ENCODE assay signal across 17 mouse cellular contexts in genomic region chr1:133754317-133754868, GRCm38 (mm10). TPM values are rescaled to one million over a fixed set of nuclear protein-coding genes. Genes with fewer than 3 reads are reported as not detected.
A peak's percentile ranks its signal among the peaks of the same experiment; 100 is the strongest.
DNase-seq lines count a peak whose midpoint lies in the region; ATAC-seq and TF ChIP-seq lines count a peak whose summit lies in the region.
"Had no signal": no experiment of that assay in that cellular context is flagged by ENCODE, and none has a peak within 500 bp of the region (broad histone marks: within the 10 kb centered on the region; RNA-seq: fewer than 3 reads in every experiment).

No protein-coding gene starts in this region.

- H3K4me1 ChIP-seq in heart, embryonic 12.5 days (replicated peaks): peaks cover 12% of the 10 kb centered on the region
- H3K4me1 ChIP-seq in MEL (ENCODE audit: control insufficient read depth in 1 of 2, insufficient read depth in 2 of 2, low read length in 2 of 2): peaks cover 10 to 30% of the 10 kb centered on the region in 2 experiments
- H3K4me1 ChIP-seq: limb, embryonic 13.5 days had no signal

- TF ChIP-seq RAD21 in MEL (IDR thresholded peaks at IDR 0.05; ENCODE audit: low read depth, low read length): no peak; the same call in 1 of the 2 replicates

- H3K27me3 ChIP-seq in heart, embryonic 12.5 days (replicated peaks): no peaks in the 10 kb centered on the region
- no peaks in the 10 kb centered on the region for H3K27me3 ChIP-seq in MEL (ENCODE audit: control insufficient read depth in 1 of 2, insufficient read depth in 2 of 2, low read length in 2 of 2)
- H3K27me3 ChIP-seq: embryonic facial prominence, embryonic 13.5 days; heart, embryonic 15.5 days; limb, embryonic 13.5 days had no signal

- TF ChIP-seq EP300 in MEL (IDR thresholded peaks at IDR 0.05; ENCODE audit: low read depth in 1 of 2, low read length in 2 of 2): peak; percentile 51 to 74

- H3K79me2 ChIP-seq in MEL (ENCODE audit: control insufficient read depth, insufficient read depth, low read length, poor library complexity): peaks cover 5% of the 10 kb centered on the region

- no peak overlapping the region for H3K27ac ChIP-seq in heart, embryonic 12.5 days (ENCODE audit: poor library complexity, severe bottlenecking)
- peak overlapping the region; percentile 83 for H3K27ac ChIP-seq in MEL (ENCODE audit: control insufficient read depth, low read depth, low read length)
- H3K27ac ChIP-seq: embryonic facial prominence, embryonic 13.5 days; heart, embryonic 15.5 days; hindbrain, postnatal 0 days; limb, embryonic 13.5 days had no signal

- H3K4me3 ChIP-seq in heart, embryonic 12.5 days: no peak overlapping the region
- H3K4me3 ChIP-seq in MEL (ENCODE audit: control insufficient read depth in 1 of 2, insufficient read depth in 1 of 2, low read depth in 2 of 2, low read length in 2 of 2): peak overlapping the region in 1 of 2 experiments; percentile 46; a peak in 2 of 4 replicates
- H3K4me3 ChIP-seq: embryonic facial prominence, embryonic 13.5 days; heart, embryonic 15.5 days; limb, embryonic 13.5 days had no signal

- H3K4me2 ChIP-seq in heart, embryonic 12.5 days: no peak overlapping the region
- H3K4me2 ChIP-seq: embryonic facial prominence, embryonic 13.5 days; heart, embryonic 15.5 days; limb, embryonic 13.5 days had no signal

- no peak for DNase-seq in heart, postnatal 10 days
- DNase-seq in MEL (ENCODE audit: low read depth, low spot score): peak; percentile 81
- DNase-seq in cerebellum, adult 11 months: no peak
- no peak for DNase-seq in layer of hippocampus, adult 11-12 months (ENCODE audit: low spot score)
- DNase-seq in thymus, adult 18-20 months: no peak
- DNase-seq: cerebellum, postnatal 25 days; gastrocnemius, postnatal 10 days; lung, postnatal 4 days; right cerebral cortex, adult 18-20 months had no signal

- no peak overlapping the region for H3K9ac ChIP-seq in heart, embryonic 12.5 days
- peak overlapping the region; percentile 30 for H3K9ac ChIP-seq in MEL (ENCODE audit: control insufficient read depth, low read depth, low read length, poor library complexity, severe bottlenecking)
- H3K9ac ChIP-seq: embryonic facial prominence, embryonic 13.5 days; heart, embryonic 15.5 days; limb, embryonic 13.5 days had no signal

- no peaks in the 10 kb centered on the region for H3K9me3 ChIP-seq in heart, embryonic 12.5 days (replicated peaks)
- H3K9me3 ChIP-seq in MEL (replicated peaks; ENCODE audit: insufficient read depth, low read length): no peaks in the 10 kb centered on the region
- H3K9me3 ChIP-seq: embryonic facial prominence, embryonic 13.5 days; heart, embryonic 15.5 days; limb, embryonic 13.5 days had no signal

- peaks cover 8% of the 10 kb centered on the region for H3K36me3 ChIP-seq in heart, embryonic 12.5 days
- H3K36me3 ChIP-seq in MEL (ENCODE audit: control insufficient read depth in 1 of 2, insufficient read depth in 2 of 2, low read length in 2 of 2): peaks cover 0 to 28% of the 10 kb centered on the region in 2 experiments; a peak in 3 of 4 replicates
- H3K36me3 ChIP-seq: heart, embryonic 15.5 days; limb, embryonic 13.5 days had no signal

- peak in 1 of 2 experiments; percentile 55; a peak in 2 of 4 replicates for TF ChIP-seq POLR2A in MEL (IDR thresholded peaks at IDR 0.05; ENCODE audit: control insufficient read depth in 1 of 2, insufficient read depth in 1 of 2, low read depth in 1 of 2, low read length in 2 of 2, poor library complexity in 1 of 2)

- peak; percentile 74 for ATAC-seq in heart, embryonic 12.5 days (ENCODE audit: insufficient number of reproducible peaks, low FRiP score)
- peak; percentile 17 to 33; a peak in 1 of 4 replicates for ATAC-seq in hematopoietic stem cell, adult 5-6 weeks (replicated peaks in 1 of 2; ENCODE audit: insufficient read depth in 1 of 2, low FRiP score in 2 of 2, low TSS enrichment in 1 of 2, low read depth in 1 of 2, poor library complexity in 2 of 2, severe bottlenecking in 2 of 2)
- ATAC-seq in megakaryocyte progenitor cell, adult 5-6 weeks (replicated peaks; ENCODE audit: poor library complexity): peak; percentile 92
- ATAC-seq: forebrain, embryonic 14.5 days; hindbrain, postnatal 0 days had no signal

- intact Hi-C loops in heart, postnatal 10 days (cut with DNase I): no loop called here

- TF ChIP-seq CTCF in MEL (IDR thresholded peaks at IDR 0.05 in 2 of 3, conservative IDR thresholded peaks at IDR 0.05 in 1 of 3; ENCODE audit: control insufficient read depth in 1 of 3, insufficient read depth in 1 of 3, low read depth in 2 of 3, low read length in 3 of 3, poor library complexity in 1 of 3, severe bottlenecking in 1 of 3): no peak

- 50% methylated on average over 4 of the region's 4 CpGs for WGBS in heart, embryonic 12.5 days

TF ChIP-seq in MEL, 35 proteins besides CTCF, POLR2A, EP300 and RAD21:
- TF ChIP-seq KAT2A (conservative IDR thresholded peaks at IDR 0.05; ENCODE audit: low read depth, low read length) (no peak), MYC (IDR thresholded peaks at IDR 0.05; ENCODE audit: low read depth, low read length) (0 out of 2 replicates have a peak, but pooled peaks have one; percentile 53), MAX (IDR thresholded peaks at IDR 0.05; ENCODE audit: low read length) (no peak), SMC3 (IDR thresholded peaks at IDR 0.05; ENCODE audit: low read depth, low read length) (no peak), SIN3A (IDR thresholded peaks at IDR 0.05; ENCODE audit: low read length) (peak; percentile 44), ETS1 (IDR thresholded peaks at IDR 0.05; ENCODE audit: low read depth, low read length) (peak; percentile 59), TBP (IDR thresholded peaks at IDR 0.05; ENCODE audit: low read depth, low read length) (0 out of 2 replicates have a peak, but pooled peaks have one; percentile 40), CHD2 (IDR thresholded peaks at IDR 0.05; ENCODE audit: low read length) (no peak), ZMIZ1 (IDR thresholded peaks at IDR 0.05; ENCODE audit: low read depth, low read length) (no peak), NELFE (IDR thresholded peaks at IDR 0.05; ENCODE audit: low read depth, low read length) (peak; percentile 40), TAL1 (IDR thresholded peaks at IDR 0.05; ENCODE audit: low read length) (peak; percentile 68), GATA1 (IDR thresholded peaks at IDR 0.05; ENCODE audit: low read depth, low read length) (peak; percentile 68), POLR2AphosphoS2 (IDR thresholded peaks at IDR 0.05; ENCODE audit: low read length) (no peak), MYB (IDR thresholded peaks at IDR 0.05; ENCODE audit: low read depth, low read length) (0 out of 2 replicates have a peak, but pooled peaks have one; percentile 9), JUND (IDR thresholded peaks at IDR 0.05; ENCODE audit: low read depth, low read length) (no peak), CHD1 (IDR thresholded peaks at IDR 0.05; ENCODE audit: low read depth, low read length) (no peak), UBTF (IDR thresholded peaks at IDR 0.05; ENCODE audit: borderline replicate concordance, insufficient read depth, low read depth, low read length) (no peak), E2F4 (IDR thresholded peaks at IDR 0.05; ENCODE audit: borderline replicate concordance, low read depth, low read length) (no peak), RCOR1 (IDR thresholded peaks at IDR 0.05; ENCODE audit: low read depth, low read length) (0 out of 2 replicates have a peak, but pooled peaks have one; percentile 5), ZC3H11A (IDR thresholded peaks at IDR 0.05; ENCODE audit: low read depth, low read length) (no peak), BHLHE40 (IDR thresholded peaks at IDR 0.05; ENCODE audit: borderline replicate concordance, low read depth, low read length) (no peak), ELF1 (IDR thresholded peaks at IDR 0.05; ENCODE audit: low read depth, low read length) (no peak), NRF1 (IDR thresholded peaks at IDR 0.05; ENCODE audit: insufficient read depth, low read depth, low read length, poor library complexity, severe bottlenecking) (no peak), POLR2AphosphoS5 (IDR thresholded peaks at IDR 0.05; ENCODE audit: borderline replicate concordance, low read depth, low read length) (no peak), MXI1 (IDR thresholded peaks at IDR 0.05; ENCODE audit: low read depth, low read length) (peak; percentile 24; the same call in 1 of the 2 replicates), TCF12 (IDR thresholded peaks at IDR 0.05; ENCODE audit: low read depth, low read length) (peak; percentile 80), HCFC1 (IDR thresholded peaks at IDR 0.05; ENCODE audit: low read depth, low read length) (no peak), ZNF384 (IDR thresholded peaks at IDR 0.05; ENCODE audit: low read depth, low read length) (peak; percentile 86), GABPA (IDR thresholded peaks at IDR 0.05; ENCODE audit: low read depth, low read length) (no peak)
TF ChIP-seq in MEL: peak in this region for 12.

RNA-seq across cellular contexts. Expression of gene Atp2b4, which starts 46.4 kb away (rescaled TPM):
- 24.5 and 29.6 TPM in 2 replicates for polyA plus RNA-seq in heart, embryonic 12.5 days (2016; fragmentation: Nextera tagmentation; extraction: Ambion mirVana)
- 10 to 100 TPM; 34.4 to 38.8 TPM for total RNA-seq in heart, postnatal 10 days (2021)
- 21.1 and 22.9 TPM in 2 replicates for total RNA-seq in MEL (2012; rRNA removed)
- polyA plus RNA-seq in MEL (2012; ENCODE audit: insufficient read depth in 1 of 2, insufficient read length in 2 of 2, low read depth in 1 of 2, low replicate concordance in 2 of 2, missing spikeins in 1 of 2): 10 to 100 TPM in 1 of 2 experiments, not detected in 1; 18.8 TPM
- total RNA-seq in hematopoietic stem cell, adult 5-6 weeks (2017): 82.1 and 116 TPM in 2 replicates
- 33.6 and 40.5 TPM in 2 replicates for total RNA-seq in megakaryocyte progenitor cell, adult 5-6 weeks (2015)
- 30.7 and 34.7 TPM in 2 replicates for total RNA-seq in megakaryocyte progenitor cell, adult 5-6 weeks (2017)

Comparison
In these comparisons a context has a peak if more than half of its experiments do, and no peak if none do; other contexts are left out.
1. ATAC-seq: peak in every context shown above with its lines; median percentile 92 in megakaryocyte progenitor cell, adult 5-6 weeks; 74 in heart, embryonic 12.5 days; 25 in hematopoietic stem cell, adult 5-6 weeks.